Mouse (Mus musculus) liver, postnatal 0 days (tissue): ENCODE measurements around the gene Fscn3. TPM values are rescaled to one million over a fixed set of nuclear protein-coding genes. Genes with fewer than 3 reads are reported as not detected.
A peak's percentile ranks its signal among the peaks of the same experiment; 100 is the strongest.

Experiments
- ATAC-seq: fragments of 200-750 bp; cut with Nextera tagmentation; 2 replicates; pipeline ENCODE4 v1.8.0; 2017; ENCODE audit warnings: mild to moderate bottlenecking, moderate library complexity
- DNase-seq: peaks from one replicate; pipeline ENCODE4 v3.0.0-alpha.2; 2016
- H3K27ac ChIP-seq: fragments of 300-500 bp; sonication (generic); 2 replicates; pipeline ENCODE4 v1.5.1; 2014; ENCODE audit warnings: antibody characterized with exemption, moderate library complexity, mild to moderate bottlenecking, low read depth
- H3K27me3 ChIP-seq: fragments of 300-500 bp; sonication (generic); 2 replicates; pipeline ENCODE4 v1.6.1; 2014; ENCODE audit warnings: low read length, control low read depth, mixed read lengths; ENCODE audit not compliant: insufficient read depth
- H3K36me3 ChIP-seq: fragments of 300-500 bp; sonication (generic); replicated peaks from 2 replicates; pipeline ENCODE4 v1.6.1; 2014; ENCODE audit warnings: mild to moderate bottlenecking, control low read depth, low read length, moderate library complexity, mixed read lengths; ENCODE audit not compliant: insufficient read depth
- H3K4me1 ChIP-seq: fragments of 300-500 bp; sonication (generic); 2 replicates; pipeline ENCODE4 v1.6.1; 2014; ENCODE audit warnings: antibody characterized with exemption, mild to moderate bottlenecking, control low read depth; ENCODE audit not compliant: insufficient read depth
- H3K4me2 ChIP-seq: fragments of 300-500 bp; sonication (generic); 2 replicates; pipeline ENCODE4 v1.6.1; 2014; ENCODE audit warnings: low read depth, mild to moderate bottlenecking, low read length, moderate library complexity, mixed read lengths
- H3K4me3 ChIP-seq: fragments of 300-500 bp; sonication (generic); 2 replicates; pipeline ENCODE4 v1.5.1; 2014; ENCODE audit warnings: low read depth, low read length
- H3K9ac ChIP-seq: fragments of 300-500 bp; sonication (generic); replicated peaks from 2 replicates; pipeline ENCODE4 v1.6.1; 2014; ENCODE audit warnings: mild to moderate bottlenecking, moderate library complexity
- H3K9me3 ChIP-seq: fragments of 300-500 bp; sonication (generic); 2 replicates; pipeline ENCODE4 v1.6.1; 2016; ENCODE audit warnings: mild to moderate bottlenecking, control low read depth, low read length, mixed read lengths
- CTCF ChIP-seq: sonication (generic); IDR thresholded peaks from 2 replicates; pipeline ENCODE4 v1.5.1; 2016; ENCODE audit warnings: antibody characterized with exemption, low read depth
- EP300 ChIP-seq: IDR thresholded peaks from 2 replicates; pipeline ENCODE4 v1.6.1; 2016; ENCODE audit warnings: antibody characterized with exemption, low read depth, mild to moderate bottlenecking
- WGBS: fragments of 180-500 bp; shearing (Covaris S2); extraction: QIAGEN DNeasy Blood & Tissue Kit; methylation state at CpG from one replicate; pipeline ENCODE4 v1.1.7; 2014; ENCODE audit not compliant: insufficient replicate concordance; 5-methylcytosine and 5-hydroxymethylcytosine counted together
- polyA plus RNA-seq: library from polyadenylated mRNA; unstranded; fragments of >200 nt; fragmentation: Nextera tagmentation; extraction: Ambion mirVana; gene quantifications from 2 replicates; pipeline ENCODE4 v1.2.1, GENCODE M21; 2015

Gene Fscn3
- polyA plus RNA-seq, 1 experiment from 2014 or later: 0.06 TPM

DNA sequence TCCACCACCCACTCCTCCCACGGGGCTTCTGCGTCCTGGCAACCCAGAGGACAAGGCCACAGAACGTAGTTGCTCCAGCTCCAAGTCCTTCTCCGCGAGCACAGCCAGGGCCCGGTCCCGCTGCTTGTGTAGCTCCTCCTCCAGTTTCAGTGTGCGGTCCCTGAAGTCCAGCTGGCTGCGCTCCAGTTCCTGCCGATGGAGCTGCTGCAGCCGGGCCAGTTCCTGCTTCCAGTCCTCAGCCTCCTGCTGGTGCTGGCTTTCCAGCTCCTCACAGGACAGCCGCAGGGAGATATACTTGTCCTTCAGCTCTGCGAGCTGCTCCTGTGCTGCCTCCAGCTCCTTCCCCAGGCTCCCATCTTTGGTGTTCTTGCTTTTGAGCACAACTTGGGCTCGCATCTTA is 9.1 kb upstream of the Fscn3 start:
- Histone ChIP-seq H3K4me2 (no peak overlapping the region), H3K4me1 (peaks cover 33% of the 10 kb centered on the region), H3K9me3 (no peaks in the 10 kb centered on the region), H3K36me3 (peaks cover 32% of the 10 kb centered on the region), H3K9ac (no peak overlapping the region), H3K4me3 (no peak overlapping the region), H3K27ac (no peak overlapping the region), H3K27me3 (no peaks in the 10 kb centered on the region)
- ATAC-seq (no peak), DNase-seq (peak; percentile 65)
- WGBS: 71% methylated on average over 14 of the region's 14 CpGs
- TF ChIP-seq CTCF: no peak
- TF ChIP-seq EP300: no peak

GRCm38 (mm10) chr6:28419673-28420072 is 7.9 kb upstream of the Fscn3 start:
- 45% methylated on average over 2 of the region's 2 CpGs for WGBS
- H3K9ac ChIP-seq: 0 out of 2 replicates have a peak overlapping the region, but pooled peaks have one; percentile 17

GRCm38 (mm10) chr6:28420361-28420760 is 7.2 kb upstream of the Fscn3 start:
- peak overlapping the region; percentile 93 for H3K4me2 ChIP-seq
- no peak for TF ChIP-seq CTCF
- TF ChIP-seq EP300: no peak
- peak overlapping the region; percentile 73 for H3K4me3 ChIP-seq
- peaks cover 29% of the 10 kb centered on the region for H3K36me3 ChIP-seq
- no peaks in the 10 kb centered on the region for H3K9me3 ChIP-seq
- 0 out of 2 replicates have a peak overlapping the region, but pooled peaks have one; percentile 91 for H3K27ac ChIP-seq
- H3K9ac ChIP-seq: peak overlapping the region; percentile 81
- ATAC-seq (no peak), DNase-seq (no peak)
- no peaks in the 10 kb centered on the region for H3K27me3 ChIP-seq
- H3K4me1 ChIP-seq: peaks cover 40% of the 10 kb centered on the region
- 67% methylated on average over 17 of the region's 17 CpGs for WGBS

More at GRCm38 (mm10) chr6:28419673-28420072, 7.9 kb upstream of the Fscn3 start:
- DNase-seq (no peak), ATAC-seq (no peak)
- Histone ChIP-seq H3K4me1 (peaks cover 34% of the 10 kb centered on the region), H3K27ac (no peak overlapping the region), H3K36me3 (peaks cover 32% of the 10 kb centered on the region), H3K9me3 (no peaks in the 10 kb centered on the region), H3K4me2 (peak overlapping the region; percentile 93), H3K4me3 (0 out of 2 replicates have a peak overlapping the region, but pooled peaks have one; percentile 73), H3K27me3 (no peaks in the 10 kb centered on the region)
- no peak for TF ChIP-seq CTCF
- TF ChIP-seq EP300: no peak

DNA sequence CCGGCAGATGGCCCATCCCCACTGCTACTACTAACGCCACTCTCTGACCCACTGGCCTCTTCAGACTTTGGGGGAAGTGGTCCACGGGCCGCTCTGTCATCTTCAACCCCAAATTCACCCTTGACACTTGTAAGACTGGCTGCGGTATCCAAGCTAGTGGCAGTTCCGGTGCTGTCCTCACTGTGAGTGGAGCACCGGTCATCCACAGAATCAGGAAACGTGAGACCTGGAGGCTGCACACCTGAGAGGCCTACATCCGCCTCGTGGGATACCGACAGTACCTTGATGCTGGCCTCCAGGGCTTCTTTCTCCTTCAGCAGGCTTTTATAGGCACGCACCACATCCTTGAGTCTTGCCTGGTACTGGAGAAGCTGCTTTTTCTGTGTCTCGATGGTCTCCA is 6.7 kb upstream of the Fscn3 start:
- H3K4me2 ChIP-seq: peak overlapping the region; percentile 93
- H3K4me3 ChIP-seq: peak overlapping the region; percentile 73
- peak overlapping the region; percentile 91 for H3K27ac ChIP-seq
- ATAC-seq: no peak
- no peak for TF ChIP-seq EP300
- TF ChIP-seq CTCF: no peak
- H3K9ac ChIP-seq: peak overlapping the region; percentile 81
- 25% methylated on average over 13 of the region's 13 CpGs for WGBS
- H3K36me3 ChIP-seq: peaks cover 34% of the 10 kb centered on the region
- H3K27me3 ChIP-seq: no peaks in the 10 kb centered on the region
- DNase-seq: no peak
- H3K4me1 ChIP-seq: peaks cover 43% of the 10 kb centered on the region
- no peaks in the 10 kb centered on the region for H3K9me3 ChIP-seq

- ATAC-seq: peak; percentile 89
- peak overlapping the region; percentile 91 for H3K27ac ChIP-seq
- H3K27me3 ChIP-seq: no peaks in the 10 kb centered on the region
- peaks cover 47% of the 10 kb centered on the region for H3K4me1 ChIP-seq
- no peaks in the 10 kb centered on the region for H3K9me3 ChIP-seq
- peak overlapping the region; percentile 73 for H3K4me3 ChIP-seq
- peak; percentile 94 for TF ChIP-seq CTCF
- peak; percentile 82; the same call in 1 of the 2 replicates for TF ChIP-seq EP300
- H3K4me2 ChIP-seq: peak overlapping the region; percentile 93
- peak overlapping the region; percentile 81 for H3K9ac ChIP-seq
- DNase-seq: peak; percentile 99
- H3K36me3 ChIP-seq: peaks cover 34% of the 10 kb centered on the region
- under 1% methylated on average over 27 of the region's 27 CpGs for WGBS
These were observed 6.1 kb upstream of the Fscn3 start for GRCm38 (mm10) chr6:28421469-28422000.

- peak overlapping the region; percentile 93 for H3K4me2 ChIP-seq
- H3K27ac ChIP-seq: peak overlapping the region; percentile 91; the same call in 1 of the 2 replicates
- H3K4me3 ChIP-seq: peak overlapping the region; percentile 98; the same call in 1 of the 2 replicates
- ATAC-seq: no peak
- H3K9me3 ChIP-seq: no peaks in the 10 kb centered on the region
- H3K27me3 ChIP-seq: no peaks in the 10 kb centered on the region
- H3K36me3 ChIP-seq: peaks cover 29% of the 10 kb centered on the region
- DNase-seq: no peak
- 0 out of 2 replicates have a peak overlapping the region, but pooled peaks have one; percentile 98 for H3K9ac ChIP-seq
- TF ChIP-seq EP300 (no peak), CTCF (no peak)
- WGBS: 68% methylated on average over 15 of the region's 15 CpGs
- peaks cover 47% of the 10 kb centered on the region for H3K4me1 ChIP-seq
These were observed 4.8 kb upstream of the Fscn3 start for GRCm38 (mm10) chr6:28422651-28423290.
